ENCODE assay signal across 21 mouse cellular contexts in genomic region chr3:147170106-147170505, GRCm38 (mm10).
DNase-seq lines count a peak whose midpoint lies in the region; ATAC-seq lines count a peak whose summit lies in the region.
"Had no signal": no experiment of that assay in that cellular context is flagged by ENCODE, and none has a peak within 500 bp of the region (broad histone marks: within the 10 kb centered on the region; RNA-seq: fewer than 3 reads in every experiment).

No protein-coding gene starts in this region.

- no peak for DNase-seq in kidney, postnatal 25 days
- DNase-seq in retina, embryonic 14.5 days (ENCODE audit: low spot score), result peak; percentile 21
- DNase-seq in retina, postnatal 1 day, result peak; percentile 52
- DNase-seq: adrenal gland, adult 2 months; adrenal gland, postnatal 10 days; adrenal gland, postnatal 25 days; cerebellum, adult 11 months; cerebellum, adult 18-20 months; cerebellum, adult 8-10 months; cerebellum, adult 9-11 months; cerebellum, postnatal 14 days; cerebellum, postnatal 36 days; embryo, embryonic 11 days; forebrain, postnatal 0 days had no signal

- no peak overlapping the region for H3K9ac ChIP-seq in kidney, embryonic 15.5 days
- H3K9ac ChIP-seq: embryonic facial prominence, embryonic 13.5 days; embryonic facial prominence, embryonic 15.5 days; forebrain, embryonic 13.5 days; forebrain, embryonic 15.5 days; forebrain, postnatal 0 days had no signal

- no peak overlapping the region for H3K4me3 ChIP-seq in kidney, embryonic 15.5 days (replicated peaks)
- H3K4me3 ChIP-seq: embryonic facial prominence, embryonic 13.5 days; embryonic facial prominence, embryonic 15.5 days; erythroblast, embryonic 14.5 days; forebrain, embryonic 13.5 days; forebrain, embryonic 15.5 days had no signal

- H3K4me1 ChIP-seq in kidney, embryonic 15.5 days, result no peaks in the 10 kb centered on the region

- H3K27me3 ChIP-seq in kidney, embryonic 15.5 days, result no peaks in the 10 kb centered on the region
- H3K27me3 ChIP-seq: embryonic facial prominence, embryonic 13.5 days; embryonic facial prominence, embryonic 15.5 days; forebrain, embryonic 13.5 days; forebrain, embryonic 15.5 days had no signal

- 0 out of 2 replicates have a peak overlapping the region, but pooled peaks have one; percentile 10 for H3K27ac ChIP-seq in kidney, embryonic 15.5 days
- H3K27ac ChIP-seq: embryonic facial prominence, embryonic 13.5 days; embryonic facial prominence, embryonic 15.5 days; forebrain, embryonic 13.5 days; forebrain, embryonic 15.5 days had no signal

- no peak overlapping the region for H3K4me2 ChIP-seq in kidney, embryonic 15.5 days
- H3K4me2 ChIP-seq: embryonic facial prominence, embryonic 13.5 days; embryonic facial prominence, embryonic 15.5 days; forebrain, embryonic 13.5 days; forebrain, embryonic 15.5 days had no signal

- ATAC-seq in kidney, embryonic 15.5 days (replicated peaks; ENCODE audit: low FRiP score), result no peak
- no peak for ATAC-seq in erythroid progenitor cell, adult 5-6 weeks (replicated peaks; ENCODE audit: low FRiP score, poor library complexity, severe bottlenecking)
- ATAC-seq: forebrain, embryonic 13.5 days; forebrain, embryonic 15.5 days; forebrain, postnatal 0 days had no signal

- 55% methylated on average over 2 of the region's 2 CpGs for WGBS in kidney, embryonic 15.5 days

- no peaks in the 10 kb centered on the region for H3K36me3 ChIP-seq in kidney, embryonic 15.5 days
- H3K36me3 ChIP-seq: embryonic facial prominence, embryonic 13.5 days; embryonic facial prominence, embryonic 15.5 days; forebrain, embryonic 15.5 days had no signal

- H3K9me3 ChIP-seq in kidney, embryonic 15.5 days (replicated peaks), result no peaks in the 10 kb centered on the region
- H3K9me3 ChIP-seq: embryonic facial prominence, embryonic 13.5 days; embryonic facial prominence, embryonic 15.5 days; forebrain, embryonic 13.5 days; forebrain, embryonic 15.5 days had no signal

Comparison
In these comparisons a context has a peak if more than half of its experiments do, and no peak if none do; other contexts are left out.
1. DNase-seq: peak in retina, embryonic 14.5 days (single experiment) and retina, postnatal 1 day (single experiment); none in kidney, postnatal 25 days (0 of 2).